Mouse (Mus musculus): ENCODE measurements around the gene Cfap65. TPM values are rescaled to one million over a fixed set of nuclear protein-coding genes. Genes with fewer than 3 reads are reported as not detected.

The Cfap65 gene
- polyA plus RNA-seq, 1 experiment from 2014 or later: not detected

DNA sequence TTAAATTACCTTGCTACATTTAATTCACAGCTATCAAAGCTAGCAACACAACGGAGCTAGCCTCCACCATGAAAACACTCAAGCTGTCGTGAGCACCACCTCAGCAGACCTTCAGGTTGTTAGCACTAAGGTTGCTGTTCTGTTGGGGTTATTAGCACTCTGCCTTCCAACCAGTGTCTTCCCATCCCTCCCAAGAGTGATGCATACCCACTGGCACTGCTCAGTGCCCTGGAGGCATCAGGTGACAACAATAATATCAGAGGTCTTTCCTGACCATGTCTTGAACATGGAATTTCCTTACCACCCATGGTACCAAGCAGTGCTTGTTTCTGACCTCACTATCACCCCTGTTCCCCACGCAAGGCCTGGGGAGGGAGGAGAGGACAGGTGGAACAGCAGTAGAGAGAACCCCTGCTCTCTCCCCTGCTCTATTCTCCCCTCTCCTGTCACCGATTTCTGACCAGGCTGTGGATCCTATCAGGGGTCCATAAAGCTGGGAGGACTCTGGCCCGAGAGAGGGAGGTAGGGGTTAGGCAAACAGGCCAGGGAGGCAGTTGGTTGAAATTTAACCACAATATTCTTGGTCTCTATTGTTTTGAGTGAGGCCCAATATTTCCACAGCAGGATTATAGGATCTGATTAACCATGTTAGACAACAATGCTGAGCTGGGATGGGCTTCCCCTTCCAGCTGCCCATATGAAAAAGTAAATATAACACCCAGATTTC lies 26.9 kb upstream of the Cfap65 start:
- Histone ChIP-seq H3K4me3 (ENCODE audit: low read length) (no peak overlapping the region), H3K27me3 (ENCODE audit: control insufficient read depth, insufficient read depth, low read length) (no peaks in the 10 kb centered on the region), H3K36me3 (ENCODE audit: control insufficient read depth, insufficient read depth, low read length) (no peaks in the 10 kb centered on the region), H3K27ac (ENCODE audit: low read depth, low read length) (no peak overlapping the region), H3K9me3 (ENCODE audit: control insufficient read depth, low read length) (no peaks in the 10 kb centered on the region), H3K4me2 (replicated peaks; ENCODE audit: low read depth, low read length) (no peak overlapping the region), H3K9ac (ENCODE audit: low read depth, low read length) (no peak overlapping the region), H3K4me1 (ENCODE audit: control insufficient read depth, insufficient read depth, low read length) (peaks cover 9% of the 10 kb centered on the region)
- 67% methylated on average over 5 of the region's 5 CpGs for WGBS
- no peak for ATAC-seq (ENCODE audit: low FRiP score, low TSS enrichment)

DNA sequence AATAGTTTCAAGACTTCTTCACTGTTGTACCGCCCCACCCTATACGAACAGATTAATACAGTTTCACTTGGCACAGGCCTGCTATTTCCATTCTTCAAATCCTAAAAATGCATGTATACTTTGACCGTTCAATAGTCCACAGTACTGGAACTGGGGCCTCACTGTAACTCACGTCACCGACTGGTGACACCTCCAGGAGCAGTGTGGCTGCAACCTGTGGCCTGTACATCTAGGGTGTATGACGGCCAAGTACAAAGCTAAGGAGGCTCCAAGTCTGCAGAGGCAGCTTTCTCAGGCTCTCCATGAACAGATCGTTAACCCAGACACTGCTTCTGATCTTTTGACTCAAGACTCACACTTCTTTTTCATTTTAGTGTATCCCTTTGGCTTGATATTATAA lies 26.3 kb upstream of the Cfap65 start:
- ATAC-seq (ENCODE audit: low FRiP score, low TSS enrichment): no peak
- Histone ChIP-seq H3K9me3 (ENCODE audit: control insufficient read depth, low read length) (no peaks in the 10 kb centered on the region), H3K36me3 (ENCODE audit: control insufficient read depth, insufficient read depth, low read length) (no peaks in the 10 kb centered on the region), H3K27ac (ENCODE audit: low read depth, low read length) (no peak overlapping the region), H3K4me1 (ENCODE audit: control insufficient read depth, insufficient read depth, low read length) (peaks cover 8% of the 10 kb centered on the region), H3K4me3 (ENCODE audit: low read length) (no peak overlapping the region), H3K4me2 (replicated peaks; ENCODE audit: low read depth, low read length) (no peak overlapping the region), H3K27me3 (ENCODE audit: control insufficient read depth, insufficient read depth, low read length) (no peaks in the 10 kb centered on the region), H3K9ac (ENCODE audit: low read depth, low read length) (no peak overlapping the region)
- 85% methylated on average over 7 of the region's 7 CpGs for WGBS

DNA sequence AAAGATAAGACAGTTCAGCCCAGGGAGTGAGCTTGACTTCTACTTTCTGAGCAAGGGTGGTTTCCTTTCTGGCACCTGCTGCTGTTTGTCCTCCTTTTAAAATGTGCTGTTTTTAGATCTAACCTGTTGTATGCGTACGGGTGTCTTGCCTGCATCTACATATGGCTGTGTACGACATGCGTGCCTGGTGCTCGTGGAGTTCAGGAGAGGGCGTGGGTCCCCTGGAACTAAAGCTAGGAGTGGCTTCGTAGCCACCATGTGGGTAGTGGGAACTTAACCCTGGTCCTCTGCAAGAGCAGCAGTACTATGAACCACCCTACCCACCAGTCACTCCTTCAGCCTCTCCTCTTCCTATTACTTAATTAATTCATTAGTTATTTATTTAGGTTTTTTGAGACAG lies 24.7 kb upstream of the Cfap65 start:
- Histone ChIP-seq H3K9me3 (ENCODE audit: control insufficient read depth, low read length) (no peaks in the 10 kb centered on the region), H3K36me3 (ENCODE audit: control insufficient read depth, insufficient read depth, low read length) (no peaks in the 10 kb centered on the region), H3K4me1 (ENCODE audit: control insufficient read depth, insufficient read depth, low read length) (peaks cover 5% of the 10 kb centered on the region), H3K27ac (ENCODE audit: low read depth, low read length) (no peak overlapping the region), H3K27me3 (ENCODE audit: control insufficient read depth, insufficient read depth, low read length) (peaks cover 3% of the 10 kb centered on the region; the same call in 1 of the 2 replicates), H3K4me3 (ENCODE audit: low read length) (no peak overlapping the region), H3K9ac (ENCODE audit: low read depth, low read length) (no peak overlapping the region), H3K4me2 (replicated peaks; ENCODE audit: low read depth, low read length) (no peak overlapping the region)
- WGBS: 93% methylated on average over 7 of the region's 7 CpGs
- no peak for ATAC-seq (ENCODE audit: low FRiP score, low TSS enrichment)

- peak within 1 kb of the TSS; percentile 42 for H3K4me3 ChIP-seq (ENCODE audit: low read length)
- ATAC-seq (ENCODE audit: low FRiP score, low TSS enrichment): no peak
- peaks cover 84% of the 10 kb centered on the region for H3K27me3 ChIP-seq (ENCODE audit: control insufficient read depth, insufficient read depth, low read length)
- peak within 1 kb of the TSS; percentile 65 for H3K4me2 ChIP-seq (replicated peaks; ENCODE audit: low read depth, low read length)
- H3K9me3 ChIP-seq (ENCODE audit: control insufficient read depth, low read length): no peaks in the 10 kb centered on the region
- H3K27ac ChIP-seq (ENCODE audit: low read depth, low read length): no peak within 1 kb of the TSS
- no peaks in the 10 kb centered on the region for H3K36me3 ChIP-seq (ENCODE audit: control insufficient read depth, insufficient read depth, low read length)
- H3K9ac ChIP-seq (ENCODE audit: low read depth, low read length): peak within 1 kb of the TSS; percentile 37
- H3K4me1 ChIP-seq (ENCODE audit: control insufficient read depth, insufficient read depth, low read length): peaks cover 19% of the 10 kb centered on the region
- under 1% methylated on average over 50 of the region's 55 CpGs for WGBS
Measured at GRCm38 (mm10) chr1:74951556-74952210, 16.3 kb upstream of the Cfap65 start, which contains the start of gene Ihh. TSS of gene Ihh (minus strand) at chr1:74951672.

- no peaks in the 10 kb centered on the region for H3K9me3 ChIP-seq (ENCODE audit: control insufficient read depth, low read length)
- peaks cover 92% of the 10 kb centered on the region for H3K27me3 ChIP-seq (ENCODE audit: control insufficient read depth, insufficient read depth, low read length)
- H3K4me1 ChIP-seq (ENCODE audit: control insufficient read depth, insufficient read depth, low read length): peaks cover 19% of the 10 kb centered on the region
- H3K9ac ChIP-seq (ENCODE audit: low read depth, low read length): peak overlapping the region; percentile 37
- H3K4me2 ChIP-seq (replicated peaks; ENCODE audit: low read depth, low read length): peak overlapping the region; percentile 65
- ATAC-seq (ENCODE audit: low FRiP score, low TSS enrichment): no peak
- no peak overlapping the region for H3K27ac ChIP-seq (ENCODE audit: low read depth, low read length)
- WGBS: under 1% methylated on average over 66 of the region's 84 CpGs
- no peaks in the 10 kb centered on the region for H3K36me3 ChIP-seq (ENCODE audit: control insufficient read depth, insufficient read depth, low read length)
- peak overlapping the region; percentile 42 for H3K4me3 ChIP-seq (ENCODE audit: low read length)
Measured at GRCm38 (mm10) chr1:74950576-74951490, 15.4 kb upstream of the Cfap65 start.

DNA sequence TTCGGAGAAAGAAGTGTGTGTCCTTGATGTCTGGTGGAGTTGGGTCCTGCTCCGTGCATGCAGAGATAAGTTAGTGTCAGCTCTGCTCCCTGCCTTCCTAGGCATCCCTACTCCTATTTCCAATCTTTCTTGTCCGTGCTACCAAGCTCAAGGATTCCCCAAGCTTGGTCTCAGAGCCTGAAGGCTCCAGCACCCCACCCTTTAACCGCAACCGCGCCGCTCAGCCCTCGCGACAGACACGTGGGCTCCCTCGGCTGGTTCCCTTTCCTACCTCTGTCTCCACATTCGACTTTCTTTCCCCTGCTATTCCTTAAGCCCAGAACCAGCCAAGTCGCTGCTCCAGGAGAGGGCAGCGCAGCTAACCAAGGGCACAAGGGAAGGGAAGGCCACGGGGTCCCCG lies 14.7 kb upstream of the Cfap65 start:
- Histone ChIP-seq H3K4me2 (replicated peaks; ENCODE audit: low read depth, low read length) (peak overlapping the region; percentile 65), H3K9ac (ENCODE audit: low read depth, low read length) (no peak overlapping the region)
- WGBS: 2% methylated on average over 16 of the region's 16 CpGs

DNA sequence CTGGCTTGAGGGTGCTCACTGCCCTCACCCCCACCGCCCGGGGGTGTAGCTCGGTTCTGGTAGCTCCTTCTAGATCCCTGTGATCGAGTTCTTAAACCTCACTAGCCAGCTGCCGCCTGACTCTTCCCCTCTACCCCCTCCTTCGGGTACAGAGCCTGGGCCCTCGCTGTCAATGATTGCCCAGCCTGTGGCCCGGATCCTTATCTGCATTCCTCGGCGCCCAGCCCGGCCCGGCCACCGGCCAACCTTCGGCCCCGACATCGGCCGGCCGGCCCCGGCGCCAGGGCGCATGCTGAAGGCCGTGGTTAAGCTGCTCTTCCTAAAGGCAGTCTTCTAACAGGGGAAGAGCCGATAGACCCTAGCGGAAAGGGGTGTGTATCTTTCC lies 14.3 kb upstream of the Cfap65 start:
- H3K4me2 ChIP-seq (replicated peaks; ENCODE audit: low read depth, low read length): peak overlapping the region; percentile 27
- H3K27me3 ChIP-seq (ENCODE audit: control insufficient read depth, insufficient read depth, low read length): peaks cover 96% of the 10 kb centered on the region
- H3K4me1 ChIP-seq (ENCODE audit: control insufficient read depth, insufficient read depth, low read length): peaks cover 19% of the 10 kb centered on the region
- no peak overlapping the region for H3K27ac ChIP-seq (ENCODE audit: low read depth, low read length)
- no peak overlapping the region for H3K9ac ChIP-seq (ENCODE audit: low read depth, low read length)
- 1% methylated on average over 24 of the region's 24 CpGs for WGBS
- no peaks in the 10 kb centered on the region for H3K36me3 ChIP-seq (ENCODE audit: control insufficient read depth, insufficient read depth, low read length)
- ATAC-seq (ENCODE audit: low FRiP score, low TSS enrichment): 0 out of 2 replicates have a peak, but pooled peaks have one; percentile 33
- H3K4me3 ChIP-seq (ENCODE audit: low read length): peak overlapping the region; percentile 3; the same call in 1 of the 2 replicates
- no peaks in the 10 kb centered on the region for H3K9me3 ChIP-seq (ENCODE audit: control insufficient read depth, low read length)

More for the DNA sequence above, 14.7 kb upstream of the Cfap65 start:
- Histone ChIP-seq H3K27me3 (ENCODE audit: control insufficient read depth, insufficient read depth, low read length) (peaks cover 97% of the 10 kb centered on the region), H3K36me3 (ENCODE audit: control insufficient read depth, insufficient read depth, low read length) (no peaks in the 10 kb centered on the region), H3K9me3 (ENCODE audit: control insufficient read depth, low read length) (no peaks in the 10 kb centered on the region), H3K27ac (ENCODE audit: low read depth, low read length) (no peak overlapping the region), H3K4me1 (ENCODE audit: control insufficient read depth, insufficient read depth, low read length) (peaks cover 19% of the 10 kb centered on the region), H3K4me3 (ENCODE audit: low read length) (peak overlapping the region; percentile 42; the same call in 1 of the 2 replicates)
- no peak for ATAC-seq (ENCODE audit: low FRiP score, low TSS enrichment)

- H3K27ac ChIP-seq (ENCODE audit: low read depth, low read length): no peak overlapping the region
- WGBS: 2% methylated on average over 20 of the region's 20 CpGs
- no peaks in the 10 kb centered on the region for H3K9me3 ChIP-seq (ENCODE audit: control insufficient read depth, low read length)
- peaks cover 92% of the 10 kb centered on the region for H3K27me3 ChIP-seq (ENCODE audit: control insufficient read depth, insufficient read depth, low read length)
- H3K9ac ChIP-seq (ENCODE audit: low read depth, low read length): no peak overlapping the region
- peak overlapping the region; percentile 32 for H3K4me2 ChIP-seq (replicated peaks; ENCODE audit: low read depth, low read length)
- ATAC-seq (ENCODE audit: low FRiP score, low TSS enrichment): peak; percentile 37; the same call in 1 of the 2 replicates
- H3K4me1 ChIP-seq (ENCODE audit: control insufficient read depth, insufficient read depth, low read length): peaks cover 19% of the 10 kb centered on the region
- H3K36me3 ChIP-seq (ENCODE audit: control insufficient read depth, insufficient read depth, low read length): no peaks in the 10 kb centered on the region
- peak overlapping the region; percentile 16; the same call in 1 of the 2 replicates for H3K4me3 ChIP-seq (ENCODE audit: low read length)
Measured at GRCm38 (mm10) chr1:74948784-74949665, 13.6 kb upstream of the Cfap65 start.
